Mouse (Mus musculus) liver, embryonic 11.5 days (tissue): ENCODE results near the gene Hist2h2aa2. TPM values are rescaled to one million over a fixed set of nuclear protein-coding genes. Genes with fewer than 3 reads are reported as not detected.
"Not testable (repeated sequence)": the region's sequence is repeated elsewhere in the genome, so short reads cannot be mapped to it uniquely, and the experiment has no call there.

Experiments used
- ATAC-seq: fragments of 200-750 bp; cut with Nextera tagmentation; replicated peaks from 2 replicates; pipeline ENCODE4 v1.8.0; 2017; ENCODE audit warnings: moderate number of reproducible peaks, mild to moderate bottlenecking, moderate TSS enrichment, moderate library complexity; ENCODE audit not compliant: low FRiP score
- DNase-seq: peaks from one replicate; pipeline ENCODE4 v3.0.0-alpha.2; 2017; ENCODE audit warnings: low spot score
- H3K27ac ChIP-seq: fragments of 300-500 bp; sonication (generic); 2 replicates; pipeline ENCODE4 v1.5.1; 2014; ENCODE audit warnings: mild to moderate bottlenecking, low read depth, low read length, control low read depth
- H3K27me3 ChIP-seq: fragments of 300-500 bp; sonication (generic); replicated peaks from 2 replicates; pipeline ENCODE4 v1.6.1; 2014; ENCODE audit warnings: low read length, mixed read lengths; ENCODE audit not compliant: control insufficient read depth, insufficient read depth
- H3K36me3 ChIP-seq: fragments of 300-500 bp; sonication (generic); 2 replicates; pipeline ENCODE4 v1.6.1; 2014; ENCODE audit warnings: mild to moderate bottlenecking, low read length, moderate library complexity, mixed read lengths; ENCODE audit not compliant: control insufficient read depth, insufficient read depth
- H3K4me1 ChIP-seq: fragments of 300-500 bp; sonication (generic); replicated peaks from 2 replicates; pipeline ENCODE4 v1.6.1; 2014; ENCODE audit warnings: low read length, mixed read lengths; ENCODE audit not compliant: control insufficient read depth, insufficient read depth
- H3K4me2 ChIP-seq: fragments of 300-500 bp; sonication (generic); 2 replicates; pipeline ENCODE4 v1.6.1; 2014; ENCODE audit warnings: mild to moderate bottlenecking, control low read depth, moderate library complexity
- H3K4me3 ChIP-seq: fragments of 300-500 bp; sonication (generic); 2 replicates; pipeline ENCODE4 v1.5.1; 2014; ENCODE audit warnings: low read depth, low read length, control low read depth
- H3K9ac ChIP-seq: fragments of 300-500 bp; sonication (generic); 2 replicates; pipeline ENCODE4 v1.6.1; 2014; ENCODE audit warnings: low read depth, low read length, control low read depth
- H3K9me3 ChIP-seq: fragments of 300-500 bp; sonication (generic); 2 replicates; pipeline ENCODE4 v1.6.1; 2016; ENCODE audit warnings: low read length, inconsistent platforms, mixed read lengths; ENCODE audit not compliant: control insufficient read depth
- WGBS: fragments of 180-500 bp; shearing (Covaris S2); extraction: QIAGEN DNeasy Blood & Tissue Kit; methylation state at CpG from one replicate; pipeline ENCODE4 v1.1.7; 2014; 5-methylcytosine and 5-hydroxymethylcytosine counted together
- polyA plus RNA-seq: library from polyadenylated mRNA; unstranded; fragments of >200 nt; fragmentation: Nextera tagmentation; extraction: Ambion mirVana; gene quantifications from 2 replicates; pipeline ENCODE4 v1.2.1, GENCODE M21; 2014

Gene Hist2h2aa2
- 27.8 and 34.5 TPM in 2 replicates for polyA plus RNA-seq

- H3K4me2 ChIP-seq, result peak within 1 kb of the TSS; percentile 48
- peaks cover 20% of the 10 kb centered on the region for H3K4me1 ChIP-seq
- not testable (repeated sequence) for H3K9me3 ChIP-seq, H3K27me3 ChIP-seq, H3K36me3 ChIP-seq, DNase-seq
- peak within 1 kb of the TSS; percentile 17; the same call in 1 of the 2 replicates for H3K9ac ChIP-seq
- ATAC-seq, result peak; percentile 66
- H3K4me3 ChIP-seq, result 0 out of 2 replicates have a peak within 1 kb of the TSS, but pooled peaks have one; percentile 12
- WGBS, result 5% methylated on average over 24 of the region's 85 CpGs
- peak within 1 kb of the TSS; percentile 76 for H3K27ac ChIP-seq
These were observed at the start of gene Hist2h2aa2 for GRCm38 (mm10) chr3:96239949-96240798. Hist2h2aa2 (minus strand) TSS chr3:96240276.

- WGBS, result 59% methylated on average over 3 of the region's 3 CpGs
- Histone ChIP-seq H3K4me3 (no peak overlapping the region), H3K4me1 (peaks cover under 1% of the 10 kb centered on the region; the same call in 1 of the 2 replicates), H3K36me3 (no peaks in the 10 kb centered on the region), H3K4me2 (no peak overlapping the region), H3K27me3 (no peaks in the 10 kb centered on the region), H3K9ac (no peak overlapping the region), H3K9me3 (no peaks in the 10 kb centered on the region), H3K27ac (no peak overlapping the region)
- DNase-seq (no peak), ATAC-seq (no peak)
These were observed 49.1 kb upstream of the Hist2h2aa2 start for GRCm38 (mm10) chr3:96289201-96289600.

- not testable (repeated sequence) for H3K4me1 ChIP-seq, H3K36me3 ChIP-seq, H3K27ac ChIP-seq, H3K27me3 ChIP-seq, H3K4me3 ChIP-seq, H3K9me3 ChIP-seq, ATAC-seq, H3K9ac ChIP-seq, H3K4me2 ChIP-seq, DNase-seq
- 87% methylated on average over 11 of the region's 11 CpGs for WGBS
These were observed 47.3 kb upstream of the Hist2h2aa2 start for GRCm38 (mm10) chr3:96287334-96287733.

- H3K4me3 ChIP-seq, result no peak overlapping the region
- WGBS, result 19% methylated on average over 4 of the region's 4 CpGs
- ATAC-seq (no peak), DNase-seq (no peak)
- H3K4me1 ChIP-seq, result peaks cover 6% of the 10 kb centered on the region
- peak overlapping the region; percentile 35 for H3K4me2 ChIP-seq
- H3K27me3 ChIP-seq, result no peaks in the 10 kb centered on the region
- H3K9ac ChIP-seq, result no peak overlapping the region
- no peak overlapping the region for H3K27ac ChIP-seq
- no peaks in the 10 kb centered on the region for H3K9me3 ChIP-seq
- no peaks in the 10 kb centered on the region for H3K36me3 ChIP-seq
These were observed 44.4 kb upstream of the Hist2h2aa2 start for GRCm38 (mm10) chr3:96284457-96284856.

GRCm38 (mm10) chr3:96280660-96281059 lies 40.6 kb upstream of the Hist2h2aa2 start:
- no peak overlapping the region for H3K27ac ChIP-seq
- WGBS, result 57% methylated on average over 6 of the region's 6 CpGs
- no peak overlapping the region for H3K4me3 ChIP-seq
- H3K27me3 ChIP-seq, result no peaks in the 10 kb centered on the region
- peaks cover 15% of the 10 kb centered on the region for H3K4me1 ChIP-seq
- DNase-seq, result no peak
- no peaks in the 10 kb centered on the region for H3K9me3 ChIP-seq
- no peak overlapping the region for H3K4me2 ChIP-seq
- no peak for ATAC-seq
- H3K36me3 ChIP-seq, result no peaks in the 10 kb centered on the region
- no peak overlapping the region for H3K9ac ChIP-seq

- ATAC-seq, result peak; percentile 91
- H3K4me2 ChIP-seq, result peak overlapping the region; percentile 94
- peak; percentile 92 for DNase-seq
- H3K9me3 ChIP-seq, result no peaks in the 10 kb centered on the region
- no peaks in the 10 kb centered on the region for H3K36me3 ChIP-seq
- peaks cover 9% of the 10 kb centered on the region for H3K4me1 ChIP-seq
- under 1% methylated on average over 49 of the region's 49 CpGs for WGBS
- peak overlapping the region; percentile 74 for H3K27ac ChIP-seq
- no peaks in the 10 kb centered on the region for H3K27me3 ChIP-seq
- peak overlapping the region; percentile 72 for H3K9ac ChIP-seq
- peak overlapping the region; percentile 58 for H3K4me3 ChIP-seq
These were observed 37.9 kb upstream of the Hist2h2aa2 start for GRCm38 (mm10) chr3:96277800-96278624.

- WGBS, result 15% methylated on average over 8 of the region's 8 CpGs
- H3K9ac ChIP-seq, result peak overlapping the region; percentile 72
- H3K4me2 ChIP-seq, result peak overlapping the region; percentile 94
- no peaks in the 10 kb centered on the region for H3K9me3 ChIP-seq
- peaks cover 9% of the 10 kb centered on the region for H3K4me1 ChIP-seq
- no peaks in the 10 kb centered on the region for H3K36me3 ChIP-seq
- peak overlapping the region; percentile 74 for H3K27ac ChIP-seq
- no peaks in the 10 kb centered on the region for H3K27me3 ChIP-seq
- H3K4me3 ChIP-seq, result peak overlapping the region; percentile 58
- DNase-seq (no peak), ATAC-seq (peak; percentile 78)
These were observed 37.3 kb upstream of the Hist2h2aa2 start for GRCm38 (mm10) chr3:96277428-96277799.

- no peak overlapping the region for H3K9ac ChIP-seq
These were observed 33.8 kb upstream of the Hist2h2aa2 start for GRCm38 (mm10) chr3:96273591-96274465.

More at GRCm38 (mm10) chr3:96273591-96274465, 33.8 kb upstream of the Hist2h2aa2 start:
- peak overlapping the region; percentile 19; the same call in 1 of the 2 replicates for H3K4me2 ChIP-seq
- no peaks in the 10 kb centered on the region for H3K36me3 ChIP-seq
- ATAC-seq (no peak), DNase-seq (no peak)
- H3K27ac ChIP-seq, result no peak overlapping the region
- H3K27me3 ChIP-seq, result no peaks in the 10 kb centered on the region
- 65% methylated on average over 17 of the region's 17 CpGs for WGBS
- no peak overlapping the region for H3K4me3 ChIP-seq
- H3K4me1 ChIP-seq, result peaks cover 13% of the 10 kb centered on the region
- no peaks in the 10 kb centered on the region for H3K9me3 ChIP-seq
